Mouse (Mus musculus) CH12.LX (cell line): ENCODE results near the gene Ttc26. TPM values are rescaled to one million over a fixed set of nuclear protein-coding genes. Genes with fewer than 3 reads are reported as not detected.
"Not testable (repeated sequence)": the region's sequence is repeated elsewhere in the genome, so short reads cannot be mapped to it uniquely, and the experiment has no call there.

ENCODE experiments used
- DNase-seq: peaks from one replicate; pipeline ENCODE4 v3.0.0-alpha.2; 2013; ENCODE audit errors: extremely low read depth
- H3K27ac ChIP-seq: 2 replicates; pipeline ENCODE4 v1.5.1; 2012; ENCODE audit warnings: low read depth, mild to moderate bottlenecking, control low read depth, moderate library complexity; ENCODE audit not compliant: insufficient read depth
- H3K27me3 ChIP-seq: replicated peaks from 2 replicates; pipeline ENCODE3; 2012; ENCODE audit warnings: inconsistent platforms
- H3K36me3 ChIP-seq, 2 experiments: replicated peaks in 1 of 2; 2 replicates each; pipeline versions ENCODE3 to v1.6.1; 2012; ENCODE audit warnings: inconsistent platforms in 1 of 2, low read length in 1 of 2, mild to moderate bottlenecking in 1 of 2, mixed read lengths in 1 of 2, moderate library complexity in 1 of 2; ENCODE audit not compliant: control insufficient read depth in 1 of 2, insufficient read depth in 1 of 2
- H3K4me1 ChIP-seq, 2 experiments: 2 replicates each; pipeline ENCODE4 v1.6.1; 2012; ENCODE audit warnings: inconsistent platforms in 1 of 2, moderate library complexity in 1 of 2; ENCODE audit not compliant: insufficient read depth in 2 of 2, control insufficient read depth in 1 of 2
- H3K4me2 ChIP-seq: 2 replicates; pipeline ENCODE4 v1.6.1; 2012; ENCODE audit warnings: low read depth, mild to moderate bottlenecking, control low read depth; ENCODE audit not compliant: poor library complexity, insufficient read depth, severe bottlenecking
- H3K4me3 ChIP-seq, 3 experiments: fragments of 150-350 bp in 1 of 3; sonication (generic) in 1 of 3; replicated peaks in 1 of 3; 2 replicates each; pipeline versions ENCODE3 to v1.5.1; 2011 to 2012; ENCODE audit warnings: low read depth in 2 of 3, low read length in 2 of 3, mild to moderate bottlenecking in 2 of 3, moderate library complexity in 2 of 3, control low read depth in 1 of 3, improper control_type of control experiment in 1 of 3, inconsistent platforms in 1 of 3, mixed read lengths in 1 of 3; ENCODE audit not compliant: poor library complexity in 1 of 3
- H3K79me2 ChIP-seq: replicated peaks from 2 replicates; pipeline ENCODE4 v1.6.1; 2012; ENCODE audit warnings: mild to moderate bottlenecking, moderate library complexity; ENCODE audit not compliant: control insufficient read depth, poor library complexity, insufficient read depth, severe bottlenecking; ENCODE audit errors: extremely low read depth
- H3K9ac ChIP-seq: 2 replicates; pipeline ENCODE4 v1.6.1; 2012; ENCODE audit warnings: low read depth, mild to moderate bottlenecking, control low read depth, moderate library complexity; ENCODE audit not compliant: insufficient read depth
- H3K9me3 ChIP-seq: replicated peaks from 2 replicates; pipeline ENCODE3; 2012; ENCODE audit warnings: low read length, inconsistent platforms, mixed read lengths
- CHD2 ChIP-seq: IDR thresholded peaks from 2 replicates; pipeline ENCODE4 v1.6.1; 2011; ENCODE audit warnings: low read length, improper control_type of control experiment
- CTCF ChIP-seq, 2 experiments: IDR thresholded peaks in 1 of 2; conservative IDR thresholded peaks in 1 of 2; 2 replicates each; pipeline ENCODE4 v1.5.1; 2011 to 2012; ENCODE audit warnings: low read depth in 2 of 2, low read length in 2 of 2, improper control_type of control experiment in 1 of 2, inconsistent platforms in 1 of 2, mild to moderate bottlenecking in 1 of 2, moderate library complexity in 1 of 2
- E2F4 ChIP-seq: IDR thresholded peaks from 2 replicates; pipeline ENCODE4 v1.6.1; 2011; ENCODE audit warnings: low read depth, low read length, improper control_type of control experiment; ENCODE audit not compliant: insufficient replicate concordance
- EP300 ChIP-seq: IDR thresholded peaks from 2 replicates; pipeline ENCODE4 v1.6.1; 2011; ENCODE audit warnings: low read length, improper control_type of control experiment
- ETS1 ChIP-seq: conservative IDR thresholded peaks from 2 replicates; pipeline ENCODE4 v1.6.1; 2012; ENCODE audit warnings: low read depth, mild to moderate bottlenecking, inconsistent platforms, low read length, improper control_type of control experiment, moderate library complexity
- GABPA ChIP-seq: IDR thresholded peaks from 2 replicates; pipeline ENCODE4 v1.6.1; 2012; ENCODE audit warnings: low read depth, low read length, improper control_type of control experiment, inconsistent platforms; ENCODE audit not compliant: insufficient replicate concordance
- HCFC1 ChIP-seq: IDR thresholded peaks from 2 replicates; pipeline ENCODE4 v1.6.1; 2012; ENCODE audit warnings: low read depth, mild to moderate bottlenecking, inconsistent platforms, low read length, improper control_type of control experiment
- JUN ChIP-seq: IDR thresholded peaks from 2 replicates; pipeline ENCODE4 v1.6.1; 2011; ENCODE audit warnings: low read depth, mild to moderate bottlenecking, low read length, improper control_type of control experiment, moderate library complexity; ENCODE audit not compliant: insufficient read depth
- JUND ChIP-seq: conservative IDR thresholded peaks from 2 replicates; pipeline ENCODE4 v1.6.1; 2011; ENCODE audit warnings: low read depth, low read length, improper control_type of control experiment
- MXI1 ChIP-seq: IDR thresholded peaks from 2 replicates; pipeline ENCODE4 v1.6.1; 2011; ENCODE audit warnings: mild to moderate bottlenecking, low read depth, low read length, improper control_type of control experiment
- MYC ChIP-seq: IDR thresholded peaks from 2 replicates; pipeline ENCODE4 v1.6.1; 2011; ENCODE audit warnings: low read depth, mild to moderate bottlenecking, improper control_type of control experiment, low read length
- NELFE ChIP-seq: IDR thresholded peaks from 2 replicates; pipeline ENCODE4 v1.6.1; 2011; ENCODE audit warnings: low read depth, low read length, improper control_type of control experiment
- NRF1 ChIP-seq: IDR thresholded peaks from 2 replicates; pipeline ENCODE4 v1.6.1; 2014; ENCODE audit warnings: low read depth, mild to moderate bottlenecking, inconsistent platforms, low read length, improper control_type of control experiment, moderate library complexity
- POLR2AphosphoS2 ChIP-seq: IDR thresholded peaks from 2 replicates; pipeline ENCODE4 v1.6.1; 2011; ENCODE audit warnings: low read depth, low read length, improper control_type of control experiment
- SIN3A ChIP-seq: IDR thresholded peaks from 2 replicates; pipeline ENCODE4 v1.6.1; 2012; ENCODE audit warnings: low read length, improper control_type of control experiment, inconsistent platforms
- TBP ChIP-seq: conservative IDR thresholded peaks from 2 replicates; pipeline ENCODE4 v1.6.1; 2011; ENCODE audit warnings: low read depth, low read length, improper control_type of control experiment
- TCF12 ChIP-seq: IDR thresholded peaks from 2 replicates; pipeline ENCODE4 v1.6.1; 2014; ENCODE audit warnings: low read depth, mild to moderate bottlenecking, inconsistent platforms, low read length, improper control_type of control experiment
- ZNF384 ChIP-seq: IDR thresholded peaks from 2 replicates; pipeline ENCODE4 v1.6.1; 2012; ENCODE audit warnings: low read depth, low read length, improper control_type of control experiment, inconsistent platforms
- dilution Hi-C: fragments of 300-500 bp; cut with MboI; formaldehyde crosslinking; loops from 2 replicates; pipeline ENCODE4 v1.14.3; 2020; ENCODE audit warnings: low sequenced_read_pairs; ENCODE audit not compliant: extremely low pct_unique_long_range_greater_than_20kb, extremely low pct_ligation_motif_present
- in situ Hi-C: fragments of 300-500 bp; cut with MboI; formaldehyde crosslinking; loops from 3 replicates; pipeline ENCODE4 v1.14.3; 2019; ENCODE audit warnings: low sequenced_read_pairs, low pct_ligation_motif_present, low pct_unique_long_range_greater_than_20kb, mixed read lengths
- polyA plus RNA-seq: library from polyadenylated mRNA; unstranded; fragments of >175 nt; gene quantifications from 2 replicates; pipeline ENCODE4 v1.2.1, GENCODE M21; 2012; ENCODE audit warnings: low read depth; ENCODE audit not compliant: insufficient read length
- total RNA-seq, 2 experiments: library from RNA; depleted of rRNA; stranded (reverse); fragments of 300-350 nt in 1 of 2; fragments of >200 nt in 1 of 2; gene quantifications; 2 replicates each; pipeline ENCODE4 v1.2.3; 2012 to 2014

Gene Ttc26
- total and polyA plus RNA-seq, 3 experiments, result 1.7 to 2.3 (median 1.8) TPM

GRCm38 (mm10) chr6:38359044-38359735 lies 22.1 kb upstream of the Ttc26 start:
- not testable (repeated sequence) for H3K27me3 ChIP-seq, H3K9ac ChIP-seq, H3K27ac ChIP-seq, H3K4me3 ChIP-seq, DNase-seq, H3K9me3 ChIP-seq
- peaks cover 3 to 23% of the 10 kb centered on the region in 2 experiments; a peak in 3 of 4 replicates for H3K4me1 ChIP-seq
- TF ChIP-seq CTCF (conservative IDR thresholded peaks at IDR 0.05 in 1 of 2, IDR thresholded peaks at IDR 0.05 in 1 of 2; ENCODE audit: low read depth in 2 of 2, low read length in 2 of 2) (0 out of 4 replicates have a peak, but pooled peaks of 1 of the 2 experiments have one; percentile 3), MYC (0 out of 2 replicates have a peak, but pooled peaks have one; percentile 16)
- TF ChIP-seq, all 38 proteins: peak for 2; not testable (repeated sequence) for 36
- in situ Hi-C loops, H3K36me3 ChIP-seq, dilution Hi-C loops, H3K79me2 ChIP-seq, H3K4me2 ChIP-seq: not testable (repeated sequence)

- H3K4me3 ChIP-seq, result no peak overlapping the region
- TF ChIP-seq JUND (no peak), HCFC1 (no peak), ETS1 (no peak), ZNF384 (no peak), JUN (no peak), TBP (no peak), NRF1 (no peak), E2F4 (no peak), NELFE (no peak), SIN3A (no peak), EP300 (no peak), MXI1 (no peak), TCF12 (no peak), CHD2 (no peak), GABPA (no peak), POLR2AphosphoS2 (no peak)
- DNase-seq, result no peak
- no peak overlapping the region for H3K4me2 ChIP-seq
- H3K36me3 ChIP-seq, result no peaks in the 10 kb centered on the region
- H3K27me3 ChIP-seq, result no peaks in the 10 kb centered on the region
- H3K4me1 ChIP-seq, result peaks cover 3 to 23% of the 10 kb centered on the region in 2 experiments; a peak in 3 of 4 replicates
- H3K9me3 ChIP-seq, result no peaks in the 10 kb centered on the region
- in situ Hi-C loops (no loop called here), dilution Hi-C loops (no loop called here)
- H3K27ac ChIP-seq, result no peak overlapping the region
- H3K79me2 ChIP-seq, result no peaks in the 10 kb centered on the region; the same call in 1 of the 2 replicates
- H3K9ac ChIP-seq, result no peak overlapping the region
Observed at GRCm38 (mm10) chr6:38359736-38360499, 21.4 kb upstream of the Ttc26 start.
